Mouse (Mus musculus): ENCODE results near the gene Pcdh7. TPM values are rescaled to one million over a fixed set of nuclear protein-coding genes. Genes with fewer than 3 reads are reported as not detected.

The Pcdh7 gene
- polyA plus RNA-seq, 2 experiments from 2014 or later = 0.06 TPM; not detected in 1

DNA sequence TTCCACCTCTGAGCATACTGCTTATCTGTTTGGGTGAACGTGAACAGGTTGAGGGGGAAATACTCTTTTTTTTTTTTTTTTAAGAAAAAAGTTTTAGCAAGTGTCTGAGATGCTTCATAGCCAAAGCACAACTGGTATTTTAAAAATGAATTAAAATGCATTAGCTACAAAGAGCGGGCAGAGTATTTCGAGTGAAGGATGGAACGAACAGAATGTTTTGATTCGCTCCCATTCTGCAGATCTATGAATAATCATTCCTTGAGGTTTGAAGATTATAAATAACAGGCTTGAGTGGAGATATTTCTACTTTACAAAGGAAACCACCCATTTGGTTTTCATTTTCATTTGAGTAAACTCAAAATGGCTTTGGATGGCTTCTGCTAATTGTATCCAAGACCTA is 214.0 kb downstream of the Pcdh7 start:
- ATAC-seq = no peak

- ATAC-seq = no peak
These were observed 216.9 kb downstream of the Pcdh7 start for GRCm38 (mm10) chr5:57934666-57935065.

GRCm38 (mm10) chr5:57940457-57940856 is 222.7 kb downstream of the Pcdh7 start:
- ATAC-seq = no peak

DNA sequence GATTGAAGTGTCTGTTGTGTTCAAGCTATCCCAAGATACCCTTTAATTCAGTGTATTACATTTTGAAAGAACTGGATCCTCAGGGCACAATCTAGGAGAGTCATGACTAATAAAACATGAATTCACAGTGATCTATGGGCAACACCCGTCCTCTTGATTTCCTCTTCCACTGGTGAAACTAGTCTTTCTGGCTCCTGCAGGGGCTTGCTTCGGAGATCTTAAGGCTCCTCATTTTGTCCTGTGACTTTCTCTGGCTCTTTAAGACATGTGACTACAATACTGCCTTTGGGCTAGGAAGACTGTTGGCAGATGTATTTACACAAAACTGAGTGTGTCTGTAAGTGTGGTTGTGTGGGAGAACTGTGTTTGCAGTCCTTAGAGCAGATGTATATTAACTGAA is 225.4 kb downstream of the Pcdh7 start:
- no peak for ATAC-seq

DNA sequence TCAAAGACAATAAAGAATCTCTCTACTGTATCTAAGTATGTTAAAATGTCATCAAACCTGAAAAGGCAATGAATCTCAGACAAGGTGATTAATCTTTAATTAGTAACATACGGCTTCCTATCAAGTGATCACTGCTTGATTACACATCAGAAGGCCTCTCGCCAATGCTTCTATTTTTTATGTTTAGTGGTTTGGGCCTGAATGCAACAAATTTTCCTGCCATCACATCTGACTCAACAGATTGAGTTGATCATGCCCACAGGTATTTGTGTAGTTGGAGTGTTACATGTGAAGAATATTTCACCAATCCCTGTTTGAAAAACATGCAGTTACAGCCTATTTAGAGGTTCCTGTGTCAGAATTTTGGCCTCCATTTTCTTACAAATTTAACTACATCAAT is 225.8 kb downstream of the Pcdh7 start:
- ATAC-seq = no peak

DNA sequence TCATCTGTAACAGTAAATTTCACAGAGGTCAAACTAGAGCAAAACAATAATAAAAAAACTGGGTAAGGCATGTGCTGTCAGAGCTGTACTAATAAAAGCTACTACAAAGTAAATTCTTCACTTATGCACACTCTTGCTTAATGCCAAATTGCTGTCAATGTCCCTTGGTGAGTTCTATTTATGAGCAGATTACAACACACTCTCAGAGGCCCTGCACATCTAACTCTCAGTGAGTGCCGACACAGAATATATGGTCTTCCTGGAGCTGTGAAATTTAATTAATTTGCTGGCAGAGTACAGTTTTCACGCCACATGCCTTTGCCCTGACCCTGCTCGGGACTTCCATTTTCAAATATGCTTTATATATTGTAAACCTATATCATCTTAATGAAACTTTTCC is 227.7 kb downstream of the Pcdh7 start:
- ATAC-seq = no peak

- no peak for ATAC-seq
These were observed 241.6 kb downstream of the Pcdh7 start for GRCm38 (mm10) chr5:57959317-57959716.

DNA sequence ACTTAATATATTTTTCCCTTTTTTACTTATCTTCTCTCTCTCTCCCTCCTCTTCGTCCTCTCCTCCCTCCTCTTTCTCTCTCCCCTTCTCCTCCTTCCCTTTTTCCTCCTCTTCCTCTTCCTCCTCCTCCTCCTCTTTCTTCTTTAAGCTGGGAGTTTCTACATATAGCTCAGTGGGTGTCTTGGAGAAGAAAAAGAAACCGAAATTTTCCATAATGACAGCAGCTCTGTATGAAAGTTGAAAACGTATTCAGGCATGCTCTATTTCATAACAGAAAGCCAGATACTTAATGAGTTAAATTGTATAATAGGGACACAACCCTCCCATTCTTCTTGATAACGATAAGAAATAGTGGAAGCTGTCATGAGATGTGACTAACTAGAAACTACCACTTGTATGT is 246.0 kb downstream of the Pcdh7 start:
- ATAC-seq = no peak

GRCm38 (mm10) chr5:57964201-57964600 is 246.4 kb downstream of the Pcdh7 start:
- no peak for ATAC-seq

DNA sequence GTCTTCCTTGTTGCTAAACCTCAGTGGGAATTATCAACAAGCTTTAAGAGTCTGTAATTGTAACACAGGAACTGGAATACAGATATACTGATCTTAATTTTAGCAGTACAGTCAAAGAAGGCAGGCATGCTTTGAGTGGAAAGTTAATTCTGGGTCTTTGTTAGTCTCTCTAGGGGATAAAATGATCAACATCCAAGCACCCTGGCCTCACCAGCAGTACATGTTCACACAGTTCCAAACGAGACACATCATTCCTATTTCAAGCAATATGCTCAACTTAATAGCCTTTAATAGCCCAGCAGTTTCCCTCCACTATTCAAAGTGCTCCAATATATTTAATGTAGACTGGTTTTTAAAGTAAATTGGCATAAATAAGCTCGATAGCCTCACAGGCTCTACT is 275.8 kb downstream of the Pcdh7 start:
- no peak for ATAC-seq

DNA sequence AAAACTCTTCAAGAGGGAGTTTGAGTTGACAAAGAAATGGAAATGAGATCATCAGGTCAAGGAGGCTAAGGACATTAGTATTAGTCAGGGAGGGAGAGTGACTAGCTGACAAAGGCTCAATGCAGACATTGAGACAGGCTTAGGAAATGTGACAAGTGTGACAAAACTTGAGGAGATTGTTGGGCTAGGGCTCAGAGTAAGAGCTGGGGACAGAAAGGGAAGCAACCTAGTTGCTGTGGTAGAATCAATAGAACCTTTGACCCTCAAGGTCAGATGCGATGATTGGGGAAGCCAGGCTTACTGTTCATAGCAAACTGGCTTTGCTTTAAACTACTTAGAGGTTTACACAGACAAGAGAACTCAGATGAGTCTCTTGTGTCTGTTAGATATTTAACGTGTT is 303.6 kb downstream of the Pcdh7 start:
- no peak for ATAC-seq

- ATAC-seq = no peak
These were observed 307.4 kb downstream of the Pcdh7 start for GRCm38 (mm10) chr5:58025123-58025522.

GRCm38 (mm10) chr5:58025759-58026158 is 308.0 kb downstream of the Pcdh7 start:
- ATAC-seq = no peak

DNA sequence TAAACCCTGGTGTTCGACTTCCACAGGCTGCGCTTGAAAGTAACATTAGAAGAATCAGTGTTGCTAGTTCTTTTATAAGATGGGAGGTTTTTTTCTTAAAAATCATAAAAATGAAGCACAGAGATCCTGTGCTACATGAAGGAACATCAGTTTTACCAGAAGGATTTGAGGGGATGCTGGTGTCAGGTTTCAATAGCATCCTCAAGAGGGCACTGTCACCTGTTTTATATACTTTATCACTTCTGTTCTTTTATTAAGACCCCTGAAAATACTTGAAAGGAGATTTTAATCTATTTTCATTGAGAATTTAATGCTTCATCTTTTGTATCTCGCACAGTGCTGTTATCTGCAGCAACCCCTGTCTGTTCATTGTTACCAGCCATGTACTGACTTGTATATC is 322.1 kb downstream of the Pcdh7 start:
- ATAC-seq = no peak

GRCm38 (mm10) chr5:58044216-58044615 is 326.4 kb downstream of the Pcdh7 start:
- no peak for ATAC-seq

DNA sequence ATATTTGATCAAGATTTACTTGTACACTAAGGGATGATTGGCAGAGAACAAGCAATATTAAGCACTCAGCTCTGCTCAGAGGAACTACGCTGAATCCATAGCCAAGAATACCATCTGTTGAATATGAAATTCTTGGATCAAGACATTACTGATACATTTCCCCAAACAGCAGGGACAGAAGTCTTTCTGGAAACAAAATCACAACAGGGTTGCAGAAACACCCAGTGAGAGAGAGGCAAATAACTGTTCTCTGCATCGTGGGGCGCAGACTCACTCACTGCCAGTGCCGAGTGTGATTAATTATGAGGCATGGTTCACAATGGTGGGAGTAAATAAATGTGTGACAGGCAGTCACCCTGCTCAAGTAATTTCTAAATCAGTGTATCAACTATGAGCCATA is 363.3 kb downstream of the Pcdh7 start:
- ATAC-seq = no peak

- ATAC-seq = no peak
These were observed 364.5 kb downstream of the Pcdh7 start for GRCm38 (mm10) chr5:58082230-58082629.

DNA sequence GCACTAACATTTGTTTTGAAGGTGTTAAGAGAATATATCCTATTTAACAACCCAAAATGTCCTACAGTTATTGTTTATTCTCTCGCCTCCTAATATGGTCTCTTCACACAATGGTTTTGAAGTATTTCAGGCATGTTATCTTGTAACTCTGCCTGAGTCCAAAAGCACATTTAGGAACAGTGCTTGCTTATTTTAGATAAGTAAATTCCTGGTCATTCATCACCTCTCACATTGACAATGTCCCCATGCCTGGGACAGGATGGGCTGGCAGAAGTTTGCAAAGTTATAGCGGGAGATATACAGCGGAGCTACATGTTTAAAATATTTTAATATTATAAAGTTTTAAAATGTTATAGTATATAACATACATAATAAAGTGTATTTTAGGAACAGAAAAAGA is 365.3 kb downstream of the Pcdh7 start:
- ATAC-seq = no peak

- peak; percentile 29 for ATAC-seq
These were observed 366.2 kb downstream of the Pcdh7 start for GRCm38 (mm10) chr5:58083972-58084371.

GRCm38 (mm10) chr5:58108665-58109364 is 391.0 kb downstream of the Pcdh7 start:
- no peak for ATAC-seq

DNA sequence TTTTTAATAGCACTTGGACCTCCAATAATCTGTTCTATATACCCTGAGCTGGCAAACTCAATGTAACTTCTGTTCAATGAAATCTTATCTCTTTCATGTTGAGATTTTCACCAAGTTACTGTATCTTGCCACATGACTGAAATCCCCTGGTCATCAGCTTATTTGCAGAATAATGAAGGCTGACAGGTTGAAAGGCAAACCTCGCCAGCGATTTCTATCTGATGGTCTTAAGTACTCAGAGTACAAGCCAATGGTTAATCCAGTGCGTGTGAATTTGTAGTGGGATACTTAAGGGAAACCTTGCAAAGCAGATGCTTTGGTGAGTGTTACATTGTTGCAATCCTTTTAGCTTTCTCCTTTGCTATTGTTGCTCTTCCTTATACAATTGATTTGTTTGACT is 398.3 kb downstream of the Pcdh7 start:
- ATAC-seq = no peak

DNA sequence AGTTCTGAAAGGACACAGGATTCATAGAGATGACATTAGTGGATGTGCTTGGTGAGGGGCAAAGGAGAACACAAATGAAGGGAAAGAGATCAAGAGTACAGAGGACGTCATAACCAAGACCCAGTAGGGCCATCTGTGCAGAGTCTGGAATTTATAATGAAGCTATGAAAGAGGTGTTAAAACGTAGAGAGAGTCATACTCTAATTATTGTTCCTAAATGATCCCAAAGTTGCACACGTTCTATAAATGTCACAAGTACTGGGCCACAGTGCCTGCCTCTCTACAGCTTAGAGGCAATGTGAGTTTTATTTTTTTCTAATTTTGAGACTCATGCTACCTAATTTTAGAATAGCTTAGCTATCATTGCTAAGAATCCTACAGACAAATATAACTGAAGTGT is 400.1 kb downstream of the Pcdh7 start:
- no peak for ATAC-seq

GRCm38 (mm10) chr5:58118930-58119611 is 401.3 kb downstream of the Pcdh7 start:
- no peak for ATAC-seq

DNA sequence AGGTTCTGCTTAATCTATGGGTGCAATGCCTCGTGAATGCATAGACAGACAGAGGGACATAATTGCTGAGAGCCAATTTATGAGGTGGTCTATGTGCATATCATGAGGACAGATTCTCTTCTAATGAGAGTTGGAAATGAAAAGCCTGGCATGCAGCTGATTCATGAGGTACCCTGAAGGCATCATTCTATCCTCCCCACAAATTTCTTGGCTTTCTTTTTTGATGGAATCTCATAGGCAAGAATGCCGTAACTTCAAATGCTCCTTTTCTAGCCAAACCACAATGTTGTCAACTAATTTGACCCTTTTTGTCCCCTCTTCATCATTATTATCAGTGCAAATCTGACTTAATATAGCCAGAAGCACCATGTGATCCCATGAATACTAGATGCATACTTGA is 426.1 kb downstream of the Pcdh7 start:
- no peak for ATAC-seq

- ATAC-seq = no peak
These were observed 436.2 kb downstream of the Pcdh7 start for GRCm38 (mm10) chr5:58153966-58154365.
